In the genomic region with DNA sequence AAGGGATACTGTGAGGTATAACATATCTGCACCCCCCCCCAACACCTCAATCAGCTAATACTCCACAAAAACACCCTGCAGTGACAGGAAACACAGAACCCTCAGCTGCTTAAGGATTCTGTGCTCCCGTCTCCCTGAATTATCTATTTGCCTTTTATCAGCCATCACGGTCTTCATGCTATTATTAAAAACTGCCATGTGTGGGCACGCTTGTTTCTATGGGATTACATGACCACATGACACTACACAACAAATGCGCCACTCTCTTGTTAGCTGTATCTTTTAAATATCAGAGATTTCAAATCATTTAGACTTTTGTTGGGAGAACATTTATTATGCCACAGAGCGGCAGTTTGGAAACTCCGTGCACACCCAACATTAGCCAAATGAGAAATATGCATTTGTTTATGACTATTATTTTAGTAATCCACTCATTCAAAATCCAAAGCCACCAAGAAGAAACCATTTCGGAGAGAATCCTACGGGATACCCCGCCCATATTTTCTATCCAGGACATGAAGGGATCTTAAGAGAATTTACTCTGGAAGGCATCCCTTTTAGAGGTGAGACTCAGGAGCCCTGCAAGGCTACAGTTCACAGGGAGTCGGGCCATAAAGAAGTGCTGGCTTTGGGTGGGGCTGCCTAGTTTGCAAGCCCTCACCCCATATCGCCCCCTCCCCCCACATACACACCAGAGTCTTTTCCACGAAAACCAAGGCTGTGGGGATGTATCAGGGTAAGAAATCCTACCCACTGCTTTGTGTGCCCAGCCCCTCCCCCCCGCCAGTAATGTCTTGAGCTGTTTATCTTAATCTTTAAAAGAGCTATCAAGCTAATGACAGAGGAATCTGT, we compare ENCODE assay signal across 10 mouse cellular contexts.
DNase-seq lines count a peak whose midpoint lies in the region; ATAC-seq lines count a peak whose summit lies in the region.
"Had no signal": no experiment of that assay in that cellular context is flagged by ENCODE, and none has a peak within 500 bp of the region (broad histone marks: within the 10 kb centered on the region; RNA-seq: fewer than 3 reads in every experiment).

No protein-coding gene starts in this region.

- peak overlapping the region; percentile 78 for H3K27ac ChIP-seq in hindbrain, embryonic 10.5 days
- no peak overlapping the region for H3K27ac ChIP-seq in neural tube, embryonic 12.5 days

- peaks cover 27% of the 10 kb centered on the region for H3K4me1 ChIP-seq in hindbrain, embryonic 10.5 days (replicated peaks)
- peaks cover 9% of the 10 kb centered on the region for H3K4me1 ChIP-seq in neural tube, embryonic 12.5 days

- H3K36me3 ChIP-seq in hindbrain, embryonic 10.5 days, result no peaks in the 10 kb centered on the region
- H3K36me3 ChIP-seq in neural tube, embryonic 12.5 days, result no peaks in the 10 kb centered on the region

- DNase-seq in cerebellum, adult 11 months, result peak; percentile 39
- peak; percentile 65 to 68 for DNase-seq in cerebellum, postnatal 14 days
- DNase-seq in hindbrain, embryonic 10.5 days (ENCODE audit: low spot score), result no peak
- DNase-seq in adrenal gland, postnatal 10 days, result no peak
- DNase-seq in kidney, adult 8-10 months, result no peak
- no peak for DNase-seq in spleen, postnatal 10 days (ENCODE audit: low spot score in 2 of 2)
- DNase-seq: liver, postnatal 0 days had no signal

- no peaks in the 10 kb centered on the region for H3K9me3 ChIP-seq in hindbrain, embryonic 10.5 days
- no peaks in the 10 kb centered on the region for H3K9me3 ChIP-seq in neural tube, embryonic 12.5 days

- WGBS in hindbrain, embryonic 10.5 days, result 66% methylated on average over 13 of the region's 13 CpGs
- WGBS in neural tube, embryonic 12.5 days, result 53% methylated on average over 13 of the region's 13 CpGs

- peak overlapping the region; percentile 55 for H3K9ac ChIP-seq in neural tube, embryonic 12.5 days
- H3K9ac ChIP-seq: liver, postnatal 0 days had no signal

- ATAC-seq in cerebellum, adult (ENCODE audit: insufficient number of reproducible peaks, low FRiP score, low TSS enrichment), result no peak
- ATAC-seq in neural tube, embryonic 12.5 days (ENCODE audit: low FRiP score, low read depth), result peak; percentile 8; the same call in 1 of the 2 replicates
- ATAC-seq: liver, postnatal 0 days had no signal

- peak overlapping the region; percentile 56 for H3K4me3 ChIP-seq in hindbrain, embryonic 10.5 days
- peak overlapping the region; percentile 47 for H3K4me3 ChIP-seq in neural tube, embryonic 12.5 days
- H3K4me3 ChIP-seq: erythroblast, embryonic 14.5 days had no signal

- H3K4me2 ChIP-seq in neural tube, embryonic 12.5 days (replicated peaks), result peak overlapping the region; percentile 67

- peaks cover 6% of the 10 kb centered on the region; the same call in 1 of the 2 replicates for H3K27me3 ChIP-seq in hindbrain, embryonic 10.5 days (ENCODE audit: insufficient read depth, poor library complexity, severe bottlenecking)
- H3K27me3 ChIP-seq in neural tube, embryonic 12.5 days (replicated peaks), result no peaks in the 10 kb centered on the region; the same call in 1 of the 2 replicates

Comparison
In these comparisons a context has a peak if more than half of its experiments do, and no peak if none do; other contexts are left out.
1. DNase-seq: peak in cerebellum, adult 11 months (single experiment) and cerebellum, postnatal 14 days (2 of 2); none in hindbrain, embryonic 10.5 days (single experiment), adrenal gland, postnatal 10 days (single experiment), kidney, adult 8-10 months (0 of 2) and spleen, postnatal 10 days (0 of 2).